Comparison of ENCODE assay signal across 22 mouse cellular contexts in genomic region chr14:100950681-100951119, GRCm38 (mm10).
DNase-seq lines count a peak whose midpoint lies in the region; ATAC-seq and TF ChIP-seq lines count a peak whose summit lies in the region.
"Had no signal": no experiment of that assay in that cellular context is flagged by ENCODE, and none has a peak within 500 bp of the region (broad histone marks: within the 10 kb centered on the region; RNA-seq: fewer than 3 reads in every experiment).

No protein-coding gene starts in this region.

- peaks cover 5% of the 10 kb centered on the region; the same call in 1 of the 2 replicates for H3K4me1 ChIP-seq in heart, embryonic 10.5 days
- H3K4me1 ChIP-seq in embryonic facial prominence, embryonic 11.5 days (ENCODE audit: control insufficient read depth, insufficient read depth, low read length): no peaks in the 10 kb centered on the region
- no peaks in the 10 kb centered on the region for H3K4me1 ChIP-seq in limb, embryonic 11.5 days (ENCODE audit: control insufficient read depth, insufficient read depth, low read length)
- H3K4me1 ChIP-seq: heart, embryonic 13.5 days; neural tube, embryonic 12.5 days had no signal

- WGBS in heart, embryonic 10.5 days: 66% methylated on average over 3 of the region's 3 CpGs
- WGBS in embryonic facial prominence, embryonic 11.5 days: 34% methylated on average over 3 of the region's 3 CpGs
- WGBS in limb, embryonic 11.5 days: 14% methylated on average over 3 of the region's 3 CpGs

- peak; percentile 36 for DNase-seq in heart, adult 11 months
- DNase-seq in heart, embryonic 10.5 days (ENCODE audit: low spot score): no peak
- DNase-seq in brain, embryonic 14.5 days (ENCODE audit: low read depth): peak; percentile 36
- DNase-seq in embryonic facial prominence, embryonic 11.5 days (ENCODE audit: low spot score): peak; percentile 88
- peak; percentile 34 for DNase-seq in limb, embryonic 11.5 days (ENCODE audit: low spot score)
- DNase-seq in gastrocnemius, postnatal 25 days: no peak
- DNase-seq in frontal cortex, adult 2 months (ENCODE audit: extremely low spot score in 1 of 2, low spot score in 1 of 2): no peak
- no peak for DNase-seq in frontal cortex, postnatal 14 days (ENCODE audit: low spot score in 2 of 2)
- DNase-seq: cerebellum, adult 11 months; cerebellum, postnatal 36 days; gastrocnemius, postnatal 14 days; heart, postnatal 4 days; kidney, adult 11 months; kidney, postnatal 10 days; layer of hippocampus, adult 9-11 months; midbrain, embryonic 14.5 days; right cerebral cortex, postnatal 4 days; thymus, adult 18-20 months had no signal

- no peaks in the 10 kb centered on the region for H3K27me3 ChIP-seq in heart, embryonic 10.5 days (ENCODE audit: insufficient read depth, poor library complexity, severe bottlenecking)
- H3K27me3 ChIP-seq in embryonic facial prominence, embryonic 11.5 days (ENCODE audit: control insufficient read depth, insufficient read depth, low read length): no peaks in the 10 kb centered on the region
- no peaks in the 10 kb centered on the region for H3K27me3 ChIP-seq in limb, embryonic 11.5 days (ENCODE audit: control insufficient read depth, insufficient read depth, low read length)
- H3K27me3 ChIP-seq: heart, embryonic 13.5 days; neural tube, embryonic 12.5 days had no signal

- no peak overlapping the region for H3K4me3 ChIP-seq in heart, embryonic 10.5 days
- no peak overlapping the region for H3K4me3 ChIP-seq in embryonic facial prominence, embryonic 11.5 days (ENCODE audit: low read depth, low read length)
- no peak overlapping the region for H3K4me3 ChIP-seq in limb, embryonic 11.5 days (ENCODE audit: low read depth, low read length)
- H3K4me3 ChIP-seq: heart, embryonic 13.5 days; neural tube, embryonic 12.5 days had no signal

- no peaks in the 10 kb centered on the region for H3K9me3 ChIP-seq in heart, embryonic 10.5 days
- no peaks in the 10 kb centered on the region for H3K9me3 ChIP-seq in embryonic facial prominence, embryonic 11.5 days (replicated peaks; ENCODE audit: control insufficient read depth, low read length)
- H3K9me3 ChIP-seq in limb, embryonic 11.5 days (ENCODE audit: control insufficient read depth, low read length): no peaks in the 10 kb centered on the region
- H3K9me3 ChIP-seq: heart, embryonic 13.5 days; neural tube, embryonic 12.5 days had no signal

- H3K9ac ChIP-seq in embryonic facial prominence, embryonic 11.5 days (replicated peaks; ENCODE audit: low read length): no peak overlapping the region
- no peak overlapping the region for H3K9ac ChIP-seq in limb, embryonic 11.5 days (ENCODE audit: low read length)
- H3K9ac ChIP-seq: heart, embryonic 13.5 days; liver, embryonic 14.5 days; neural tube, embryonic 12.5 days had no signal

- no peak overlapping the region for H3K27ac ChIP-seq in heart, embryonic 10.5 days
- H3K27ac ChIP-seq in embryonic facial prominence, embryonic 11.5 days (replicated peaks; ENCODE audit: low read depth, low read length): no peak overlapping the region; the same call in 1 of the 2 replicates
- H3K27ac ChIP-seq in limb, embryonic 11.5 days (replicated peaks; ENCODE audit: low read depth, low read length): no peak overlapping the region
- H3K27ac ChIP-seq: heart, embryonic 13.5 days; liver, embryonic 14.5 days; macrophage; neural tube, embryonic 12.5 days had no signal

- no peak overlapping the region for H3K4me2 ChIP-seq in embryonic facial prominence, embryonic 11.5 days (ENCODE audit: low read depth, low read length)
- no peak overlapping the region for H3K4me2 ChIP-seq in limb, embryonic 11.5 days (ENCODE audit: low read depth, severe bottlenecking)
- H3K4me2 ChIP-seq: heart, embryonic 13.5 days; neural tube, embryonic 12.5 days had no signal

- TF ChIP-seq CTCF in brain, embryonic 14.5 days (IDR thresholded peaks at IDR 0.05; ENCODE audit: borderline replicate concordance, extremely low read depth, insufficient read depth, insufficient read length): no peak

- H3K36me3 ChIP-seq in heart, embryonic 10.5 days: no peaks in the 10 kb centered on the region
- no peaks in the 10 kb centered on the region for H3K36me3 ChIP-seq in embryonic facial prominence, embryonic 11.5 days (replicated peaks; ENCODE audit: control insufficient read depth, insufficient read depth, low read depth, low read length)
- H3K36me3 ChIP-seq in limb, embryonic 11.5 days (ENCODE audit: control insufficient read depth, insufficient read depth, low read length): no peaks in the 10 kb centered on the region
- H3K36me3 ChIP-seq: heart, embryonic 13.5 days; neural tube, embryonic 12.5 days had no signal

- ATAC-seq in embryonic facial prominence, embryonic 11.5 days (replicated peaks; ENCODE audit: insufficient number of reproducible peaks, low FRiP score, low TSS enrichment, low read depth): peak; percentile 78
- no peak for ATAC-seq in limb, embryonic 11.5 days (ENCODE audit: insufficient number of reproducible peaks, low FRiP score, low TSS enrichment, low read depth)

- no peak for TF ChIP-seq POLR2A in brain, embryonic 14.5 days (IDR thresholded peaks at IDR 0.05; ENCODE audit: borderline replicate concordance, extremely low read depth, insufficient read depth, insufficient read length, poor library complexity, severe bottlenecking)

Comparison
In these comparisons a context has a peak if more than half of its experiments do, and no peak if none do; other contexts are left out.
1. DNase-seq: peak in heart, adult 11 months (single experiment), brain, embryonic 14.5 days (single experiment), embryonic facial prominence, embryonic 11.5 days (single experiment) and limb, embryonic 11.5 days (single experiment); none in heart, embryonic 10.5 days (single experiment), gastrocnemius, postnatal 25 days (single experiment), frontal cortex, adult 2 months (0 of 2) and frontal cortex, postnatal 14 days (0 of 2).